Mouse (Mus musculus) mature B cell (primary cell): ENCODE results near the gene 5830411N06Rik.

Source experiments
- in situ Hi-C: fragments of 300-500 bp; cut with MboI; formaldehyde crosslinking; loops from 2 replicates; pipeline ENCODE4 v1.14.3; 2019

Gene 5830411N06Rik

GRCm38 (mm10) chr7:140247216-140247615 lies at the start of gene 5830411N06Rik:
Gene 5830411N06Rik, plus strand, starts transcription at chr7:140247284.
- in situ Hi-C loops, result no loop called here

GRCm38 (mm10) chr7:140201090-140201489 lies 46.0 kb upstream of the 5830411N06Rik start:
- in situ Hi-C loops, result no loop called here

GRCm38 (mm10) chr7:140205864-140206263 lies 41.2 kb upstream of the 5830411N06Rik start, which contains the start of gene Olfr524:
Gene Olfr524, minus strand, starts transcription at chr7:140205964.
- in situ Hi-C loops, result no loop called here

GRCm38 (mm10) chr7:140206904-140207303 lies 40.2 kb upstream of the 5830411N06Rik start:
- in situ Hi-C loops, result no loop called here

- in situ Hi-C loops, result no loop called here
Measured at GRCm38 (mm10) chr7:140208153-140208552, 38.9 kb upstream of the 5830411N06Rik start.

GRCm38 (mm10) chr7:140208677-140209076 lies 38.4 kb upstream of the 5830411N06Rik start:
- in situ Hi-C loops, result no loop called here

- in situ Hi-C loops, result no loop called here
Measured at GRCm38 (mm10) chr7:140213841-140214240, 33.2 kb upstream of the 5830411N06Rik start.

GRCm38 (mm10) chr7:140217967-140218366 lies 29.1 kb upstream of the 5830411N06Rik start, which contains the start of gene Cd163l1:
Gene Cd163l1, plus strand, starts transcription at chr7:140218267.
- in situ Hi-C loops, result no loop called here

- in situ Hi-C loops, result no loop called here
Measured at GRCm38 (mm10) chr7:140219268-140219667, 27.8 kb upstream of the 5830411N06Rik start.

- in situ Hi-C loops, result no loop called here
Measured at GRCm38 (mm10) chr7:140220375-140220774, 26.7 kb upstream of the 5830411N06Rik start.

- in situ Hi-C loops, result no loop called here
Measured at GRCm38 (mm10) chr7:140224209-140224608, 22.9 kb upstream of the 5830411N06Rik start.

GRCm38 (mm10) chr7:140228476-140228875 lies 18.6 kb upstream of the 5830411N06Rik start:
- in situ Hi-C loops, result no loop called here

GRCm38 (mm10) chr7:140231026-140231425 lies 16.1 kb upstream of the 5830411N06Rik start:
- in situ Hi-C loops, result no loop called here

- in situ Hi-C loops, result no loop called here
Measured at GRCm38 (mm10) chr7:140233696-140234095, 13.4 kb upstream of the 5830411N06Rik start.

- in situ Hi-C loops, result loop anchor here (10.0 kb wide), 1 partner anchor 61 kb away; no protein-coding TSS in a partner anchor
Measured at GRCm38 (mm10) chr7:140253780-140254299, 6.8 kb downstream of the 5830411N06Rik start.

GRCm38 (mm10) chr7:140295746-140296145 lies 48.7 kb downstream of the 5830411N06Rik start:
- in situ Hi-C loops, result no loop called here

GRCm38 (mm10) chr7:140296876-140297275 lies 49.8 kb downstream of the 5830411N06Rik start:
- in situ Hi-C loops, result no loop called here

GRCm38 (mm10) chr7:140299416-140299815 lies 52.3 kb downstream of the 5830411N06Rik start:
- in situ Hi-C loops, result no loop called here

- in situ Hi-C loops, result loop anchor here (10.0 kb wide), 1 partner anchor 65 kb away; no protein-coding TSS in a partner anchor
Measured at GRCm38 (mm10) chr7:140319861-140320385, 72.8 kb downstream of the 5830411N06Rik start.

GRCm38 (mm10) chr7:140320558-140320957 lies 73.5 kb downstream of the 5830411N06Rik start, which contains the start of gene Olfr525:
Gene Olfr525, plus strand, starts transcription at chr7:140320858.
- in situ Hi-C loops, result no loop called here

GRCm38 (mm10) chr7:140321135-140321534 lies 74.1 kb downstream of the 5830411N06Rik start:
- in situ Hi-C loops, result no loop called here

- in situ Hi-C loops, result no loop called here
Measured at GRCm38 (mm10) chr7:140329766-140330304, 82.8 kb downstream of the 5830411N06Rik start.

GRCm38 (mm10) chr7:140333717-140334116 lies 86.6 kb downstream of the 5830411N06Rik start, which contains the start of gene Olfr527:
Gene Olfr527, plus strand, starts transcription at chr7:140334017.
- in situ Hi-C loops, result no loop called here
